Mouse (Mus musculus): ENCODE results near the gene Rps21. TPM values are rescaled to one million over a fixed set of nuclear protein-coding genes. Genes with fewer than 3 reads are reported as not detected.

The Rps21 gene
- total and polyA plus RNA-seq, 2 experiments = 713 to 880 TPM

DNA sequence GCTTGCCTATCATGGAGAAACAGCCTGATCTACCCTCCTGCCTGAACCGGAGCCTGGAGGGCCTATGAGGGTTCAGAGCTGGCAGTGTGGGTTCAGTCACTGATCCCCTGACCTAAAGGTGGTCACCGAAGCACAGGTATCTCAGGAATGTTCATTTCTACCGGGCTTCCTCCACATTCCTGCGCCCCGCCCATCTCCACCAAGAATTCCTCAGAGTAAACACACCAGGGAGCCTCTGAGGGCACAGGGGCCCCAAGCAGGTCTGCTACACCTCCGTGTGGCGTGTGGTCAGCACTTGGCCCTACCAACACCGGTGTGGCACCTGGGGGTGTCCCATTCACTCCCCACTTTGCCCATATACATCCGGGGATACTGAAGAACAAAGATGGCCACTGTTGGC is 37.0 kb upstream of the Rps21 start:
- no peak for TF ChIP-seq POLR2A (IDR thresholded peaks at IDR 0.05; ENCODE audit: extremely low read depth, insufficient read depth, low read length)
- Histone ChIP-seq H3K4me1 (ENCODE audit: control insufficient read depth, insufficient read depth, low read length) (peaks cover 13% of the 10 kb centered on the region; the same call in 1 of the 2 replicates), H3K79me2 (ENCODE audit: control insufficient read depth, insufficient read depth, low read length) (no peaks in the 10 kb centered on the region), H3K4me3 (ENCODE audit: insufficient read depth, low read depth, low read length) (no peak overlapping the region), H3K36me3 (ENCODE audit: control insufficient read depth, insufficient read depth, low read length) (no peaks in the 10 kb centered on the region), H3K27me3 (ENCODE audit: control insufficient read depth, insufficient read depth, low read length) (no peaks in the 10 kb centered on the region), H3K27ac (replicated peaks; ENCODE audit: insufficient read depth, low read depth, low read length) (no peak overlapping the region), H3K9ac (ENCODE audit: low read depth, low read length) (no peak overlapping the region)
- WGBS = 82% methylated on average over 9 of the region's 9 CpGs
- DNase-seq (ENCODE audit: extremely low read depth, low read depth, low spot score) = no peak

GRCm38 (mm10) chr2:180221051-180221450 is 36.1 kb upstream of the Rps21 start:
- peaks cover 3% of the 10 kb centered on the region; the same call in 1 of the 2 replicates for H3K27me3 ChIP-seq (ENCODE audit: control insufficient read depth, insufficient read depth, low read length)
- peaks cover 15% of the 10 kb centered on the region; the same call in 1 of the 2 replicates for H3K4me1 ChIP-seq (ENCODE audit: control insufficient read depth, insufficient read depth, low read length)
- no peaks in the 10 kb centered on the region for H3K79me2 ChIP-seq (ENCODE audit: control insufficient read depth, insufficient read depth, low read length)
- no peak for DNase-seq (ENCODE audit: extremely low read depth, low read depth, low spot score)
- 42% methylated on average over 9 of the region's 9 CpGs for WGBS
- no peak overlapping the region for H3K9ac ChIP-seq (ENCODE audit: low read depth, low read length)
- no peak overlapping the region for H3K4me3 ChIP-seq (ENCODE audit: insufficient read depth, low read depth, low read length)
- no peaks in the 10 kb centered on the region for H3K36me3 ChIP-seq (ENCODE audit: control insufficient read depth, insufficient read depth, low read length)
- TF ChIP-seq POLR2A (IDR thresholded peaks at IDR 0.05; ENCODE audit: extremely low read depth, insufficient read depth, low read length) (no peak), CTCF (IDR thresholded peaks at IDR 0.05; ENCODE audit: low read depth, low read length) (no peak)
- H3K27ac ChIP-seq (replicated peaks; ENCODE audit: insufficient read depth, low read depth, low read length) = no peak overlapping the region

- no peak overlapping the region for H3K27ac ChIP-seq (replicated peaks; ENCODE audit: insufficient read depth, low read depth, low read length)
Measured at GRCm38 (mm10) chr2:180222250-180222649, 34.9 kb upstream of the Rps21 start.

GRCm38 (mm10) chr2:180224647-180225043 is 32.5 kb upstream of the Rps21 start:
- WGBS = 24% methylated on average over 13 of the region's 13 CpGs
- TF ChIP-seq POLR2A (IDR thresholded peaks at IDR 0.05; ENCODE audit: extremely low read depth, insufficient read depth, low read length) (no peak), CTCF (IDR thresholded peaks at IDR 0.05; ENCODE audit: low read depth, low read length) (no peak)
- Histone ChIP-seq H3K4me3 (ENCODE audit: insufficient read depth, low read depth, low read length) (peak overlapping the region; percentile 61; the same call in 1 of the 2 replicates), H3K4me1 (ENCODE audit: control insufficient read depth, insufficient read depth, low read length) (0 out of 2 replicates have a peak, but pooled peaks cover 8% of the 10 kb centered on the region), H3K27ac (replicated peaks; ENCODE audit: insufficient read depth, low read depth, low read length) (no peak overlapping the region), H3K27me3 (ENCODE audit: control insufficient read depth, insufficient read depth, low read length) (peaks cover 3% of the 10 kb centered on the region; the same call in 1 of the 2 replicates), H3K36me3 (ENCODE audit: control insufficient read depth, insufficient read depth, low read length) (no peaks in the 10 kb centered on the region), H3K79me2 (ENCODE audit: control insufficient read depth, insufficient read depth, low read length) (no peaks in the 10 kb centered on the region), H3K9ac (ENCODE audit: low read depth, low read length) (peak overlapping the region; percentile 11; the same call in 1 of the 2 replicates)
- DNase-seq (ENCODE audit: extremely low read depth, low read depth, low spot score) = no peak

More at GRCm38 (mm10) chr2:180222250-180222649, 34.9 kb upstream of the Rps21 start:
- WGBS = 50% methylated on average over 6 of the region's 6 CpGs
- Histone ChIP-seq H3K79me2 (ENCODE audit: control insufficient read depth, insufficient read depth, low read length) (no peaks in the 10 kb centered on the region), H3K27me3 (ENCODE audit: control insufficient read depth, insufficient read depth, low read length) (peaks cover 3% of the 10 kb centered on the region; the same call in 1 of the 2 replicates), H3K9ac (ENCODE audit: low read depth, low read length) (no peak overlapping the region), H3K36me3 (ENCODE audit: control insufficient read depth, insufficient read depth, low read length) (no peaks in the 10 kb centered on the region), H3K4me3 (ENCODE audit: insufficient read depth, low read depth, low read length) (no peak overlapping the region), H3K4me1 (ENCODE audit: control insufficient read depth, insufficient read depth, low read length) (peaks cover 15% of the 10 kb centered on the region; the same call in 1 of the 2 replicates)
- TF ChIP-seq CTCF (IDR thresholded peaks at IDR 0.05; ENCODE audit: low read depth, low read length) = 0 out of 2 replicates have a peak, but pooled peaks have one; percentile 13
- no peak for TF ChIP-seq POLR2A (IDR thresholded peaks at IDR 0.05; ENCODE audit: extremely low read depth, insufficient read depth, low read length)
- DNase-seq (ENCODE audit: extremely low read depth, low read depth, low spot score) = no peak

- Histone ChIP-seq H3K4me1 (ENCODE audit: control insufficient read depth, insufficient read depth, low read length) (0 out of 2 replicates have a peak, but pooled peaks cover 8% of the 10 kb centered on the region), H3K9ac (ENCODE audit: low read depth, low read length) (peak overlapping the region; percentile 81), H3K79me2 (ENCODE audit: control insufficient read depth, insufficient read depth, low read length) (no peaks in the 10 kb centered on the region), H3K27me3 (ENCODE audit: control insufficient read depth, insufficient read depth, low read length) (peaks cover 3% of the 10 kb centered on the region; the same call in 1 of the 2 replicates), H3K36me3 (ENCODE audit: control insufficient read depth, insufficient read depth, low read length) (no peaks in the 10 kb centered on the region), H3K4me3 (ENCODE audit: insufficient read depth, low read depth, low read length) (peak overlapping the region; percentile 61), H3K27ac (replicated peaks; ENCODE audit: insufficient read depth, low read depth, low read length) (no peak overlapping the region)
- no peak for DNase-seq (ENCODE audit: extremely low read depth, low read depth, low spot score)
- WGBS = 1% methylated on average over 55 of the region's 55 CpGs
- TF ChIP-seq POLR2A (IDR thresholded peaks at IDR 0.05; ENCODE audit: extremely low read depth, insufficient read depth, low read length) (no peak), CTCF (IDR thresholded peaks at IDR 0.05; ENCODE audit: low read depth, low read length) (no peak)
Measured at GRCm38 (mm10) chr2:180225044-180225761, 32.0 kb upstream of the Rps21 start.
